Mouse (Mus musculus) hindbrain, embryonic 11.5 days (tissue): ENCODE measurements around the gene Aoc1. TPM values are rescaled to one million over a fixed set of nuclear protein-coding genes. Genes with fewer than 3 reads are reported as not detected.

ENCODE experiments used
- ATAC-seq: fragments of 200-750 bp; cut with Nextera tagmentation; 2 replicates; pipeline ENCODE4 v1.8.0; 2017; ENCODE audit warnings: mild to moderate bottlenecking, moderate TSS enrichment, moderate library complexity; ENCODE audit not compliant: low FRiP score
- DNase-seq: peaks from one replicate; pipeline ENCODE4 v3.0.0-alpha.2; 2015; ENCODE audit warnings: low spot score
- H3K27ac ChIP-seq: fragments of 300-500 bp; sonication (generic); 2 replicates; pipeline ENCODE4 v1.5.1; 2014; ENCODE audit warnings: mild to moderate bottlenecking, low read depth, low read length
- H3K27me3 ChIP-seq: fragments of 300-500 bp; sonication (generic); 2 replicates; pipeline ENCODE4 v1.6.1; 2014; ENCODE audit warnings: mild to moderate bottlenecking, low read length, moderate library complexity, mixed read lengths; ENCODE audit not compliant: control insufficient read depth, insufficient read depth
- H3K36me3 ChIP-seq: fragments of 300-500 bp; sonication (generic); 2 replicates; pipeline ENCODE4 v1.6.1; 2014; ENCODE audit warnings: mild to moderate bottlenecking, low read length, moderate library complexity, mixed read lengths; ENCODE audit not compliant: control insufficient read depth, insufficient read depth
- H3K4me1 ChIP-seq: fragments of 300-500 bp; sonication (generic); replicated peaks from 2 replicates; pipeline ENCODE4 v1.6.1; 2014; ENCODE audit warnings: low read length, mixed read lengths; ENCODE audit not compliant: control insufficient read depth, insufficient read depth
- H3K4me2 ChIP-seq: fragments of 300-500 bp; sonication (generic); replicated peaks from 2 replicates; pipeline ENCODE4 v1.6.1; 2014; ENCODE audit warnings: mild to moderate bottlenecking, low read depth, low read length
- H3K4me3 ChIP-seq: fragments of 300-500 bp; sonication (generic); 2 replicates; pipeline ENCODE4 v1.5.1; 2014; ENCODE audit warnings: low read depth, low read length
- H3K9ac ChIP-seq: fragments of 300-500 bp; sonication (generic); 2 replicates; pipeline ENCODE4 v1.6.1; 2014; ENCODE audit warnings: low read depth, low read length
- H3K9me3 ChIP-seq: fragments of 300-500 bp; sonication (generic); 2 replicates; pipeline ENCODE4 v1.6.1; 2016; ENCODE audit warnings: low read length; ENCODE audit not compliant: control insufficient read depth
- WGBS: fragments of 180-500 bp; shearing (Covaris S2); extraction: QIAGEN DNeasy Blood & Tissue Kit; methylation state at CpG from one replicate; pipeline ENCODE4 v1.1.7; 2014; 5-methylcytosine and 5-hydroxymethylcytosine counted together
- polyA plus RNA-seq: library from polyadenylated mRNA; unstranded; fragments of >200 nt; fragmentation: Nextera tagmentation; extraction: Ambion mirVana; gene quantifications from 2 replicates; pipeline ENCODE4 v1.2.1, GENCODE M21; 2014

The Aoc1 gene
- polyA plus RNA-seq, 1 experiment from 2014 or later = not detected

DNA sequence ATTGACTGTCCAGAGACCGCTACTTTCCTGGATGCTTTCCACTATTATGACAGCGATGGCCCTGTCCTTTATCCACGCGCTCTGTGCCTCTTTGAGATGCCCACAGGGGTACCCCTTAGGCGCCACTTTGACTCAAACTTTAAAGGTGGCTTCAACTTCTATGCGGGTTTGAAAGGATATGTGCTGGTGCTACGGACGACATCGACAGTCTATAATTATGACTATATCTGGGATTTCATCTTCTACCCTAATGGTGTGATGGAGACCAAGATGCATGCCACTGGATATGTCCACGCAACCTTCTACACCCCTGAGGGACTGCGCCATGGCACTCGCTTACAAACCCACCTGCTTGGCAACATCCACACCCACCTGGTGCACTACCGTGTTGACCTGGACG is 33.7 kb downstream of the Aoc1 start:
- ATAC-seq = no peak
- Histone ChIP-seq H3K4me3 (no peak overlapping the region), H3K9me3 (no peaks in the 10 kb centered on the region), H3K4me1 (no peaks in the 10 kb centered on the region), H3K4me2 (no peak overlapping the region), H3K9ac (no peak overlapping the region), H3K27me3 (no peaks in the 10 kb centered on the region), H3K27ac (no peak overlapping the region), H3K36me3 (no peaks in the 10 kb centered on the region)
- no peak for DNase-seq
- WGBS = 93% methylated on average over 14 of the region's 14 CpGs

DNA sequence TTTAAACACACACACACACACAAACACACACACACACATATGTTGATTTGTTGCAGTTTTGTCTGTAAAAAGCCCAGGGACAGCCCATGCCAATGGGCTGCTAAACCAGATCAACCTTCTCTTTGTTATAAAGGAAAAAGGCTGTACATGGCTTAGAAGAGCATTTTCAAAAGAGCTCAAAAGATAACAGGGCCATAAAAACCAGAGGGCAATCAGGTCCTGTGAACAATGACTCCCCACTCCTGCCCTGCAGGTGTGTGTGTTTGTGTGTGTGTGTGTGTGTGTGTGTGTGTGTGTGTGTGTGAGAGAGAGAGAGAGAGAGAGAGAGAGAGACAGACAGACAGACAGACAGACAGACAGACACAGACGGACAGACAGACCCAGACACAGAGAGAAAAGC is 36.5 kb downstream of the Aoc1 start:
- Histone ChIP-seq H3K4me3 (no peak overlapping the region), H3K4me1 (no peaks in the 10 kb centered on the region), H3K9me3 (no peaks in the 10 kb centered on the region), H3K9ac (no peak overlapping the region), H3K27ac (no peak overlapping the region), H3K4me2 (no peak overlapping the region), H3K36me3 (no peaks in the 10 kb centered on the region), H3K27me3 (no peaks in the 10 kb centered on the region)
- DNase-seq = no peak
- WGBS = 84% methylated on average over 1 of the region's 1 CpGs
- ATAC-seq = no peak

DNA sequence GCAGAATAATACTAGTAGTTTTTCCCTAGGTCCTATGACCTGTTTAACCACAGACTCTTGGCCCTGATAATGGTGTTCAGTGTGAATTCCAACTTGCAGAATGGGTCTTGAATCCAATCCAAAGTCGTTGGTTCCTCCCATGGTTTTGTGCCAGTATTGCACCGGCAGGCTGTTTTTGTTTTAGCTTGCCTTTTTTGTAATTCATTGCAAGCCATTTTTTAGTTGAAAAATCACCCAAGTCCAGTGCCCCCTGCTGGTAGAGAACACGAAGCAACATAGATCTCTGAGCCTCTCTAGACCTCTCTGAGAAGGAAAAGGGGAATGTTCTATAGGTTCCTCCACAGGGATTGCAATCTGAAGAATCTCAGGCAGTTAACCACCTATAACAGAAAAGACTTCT is 39.3 kb downstream of the Aoc1 start:
- ATAC-seq (no peak), DNase-seq (peak; percentile 43)
- WGBS = 42% methylated on average over 3 of the region's 3 CpGs
- Histone ChIP-seq H3K4me2 (no peak overlapping the region), H3K36me3 (no peaks in the 10 kb centered on the region), H3K9me3 (no peaks in the 10 kb centered on the region), H3K4me3 (no peak overlapping the region), H3K4me1 (no peaks in the 10 kb centered on the region), H3K9ac (no peak overlapping the region), H3K27ac (no peak overlapping the region), H3K27me3 (no peaks in the 10 kb centered on the region)

DNA sequence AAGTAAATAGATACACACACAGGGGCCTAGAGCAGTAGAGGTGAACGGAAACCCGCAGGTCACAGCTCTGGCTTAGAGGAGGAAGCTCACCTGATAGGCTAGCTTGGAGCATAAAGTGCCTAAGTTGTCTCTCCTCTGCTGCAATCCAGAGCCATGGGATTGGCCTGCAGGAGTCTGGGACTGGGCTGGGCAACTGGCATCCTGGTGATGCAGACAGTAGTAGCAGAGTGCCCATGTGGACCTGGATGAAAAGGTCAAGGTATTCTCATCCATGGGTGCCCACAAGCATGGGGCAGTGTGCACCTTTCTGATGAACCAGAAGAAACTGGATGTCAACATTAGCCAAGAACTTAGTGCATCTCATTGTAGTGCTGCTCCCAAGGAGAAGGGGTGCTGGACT is 40.9 kb downstream of the Aoc1 start:
- ATAC-seq (no peak), DNase-seq (no peak)
- Histone ChIP-seq H3K9me3 (no peaks in the 10 kb centered on the region), H3K27me3 (no peaks in the 10 kb centered on the region), H3K4me3 (no peak overlapping the region), H3K27ac (no peak overlapping the region), H3K36me3 (no peaks in the 10 kb centered on the region), H3K4me1 (no peaks in the 10 kb centered on the region), H3K9ac (no peak overlapping the region), H3K4me2 (no peak overlapping the region)
- 93% methylated on average over 2 of the region's 2 CpGs for WGBS

DNA sequence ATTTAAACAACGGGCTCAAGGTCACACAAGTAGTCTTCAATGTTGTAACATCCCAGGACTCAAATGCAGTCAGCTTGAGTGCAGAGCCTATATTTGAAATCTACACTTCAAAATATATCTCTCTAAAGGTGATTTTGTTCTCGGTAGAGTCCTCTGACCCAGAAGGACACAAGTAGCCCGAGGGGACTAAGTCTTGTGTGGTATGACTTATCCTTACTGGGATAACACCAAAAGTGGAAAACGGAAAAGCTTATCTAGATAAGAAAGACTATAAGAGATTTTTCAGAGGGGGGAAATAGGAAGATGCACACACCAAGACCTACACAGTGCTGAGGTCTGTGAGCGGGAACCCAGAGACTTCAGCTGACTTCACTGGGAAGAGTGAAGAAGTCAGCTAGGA is 56.9 kb downstream of the Aoc1 start, which contains the start of gene 1600015I10Rik:
1600015I10Rik (plus strand) TSS at position 301 of the 400 bp plus-strand sequence.
- Histone ChIP-seq H3K4me2 (no peak within 1 kb of the TSS), H3K9me3 (no peaks in the 10 kb centered on the region), H3K9ac (no peak within 1 kb of the TSS), H3K4me3 (no peak within 1 kb of the TSS), H3K4me1 (no peaks in the 10 kb centered on the region), H3K27ac (no peak within 1 kb of the TSS), H3K36me3 (no peaks in the 10 kb centered on the region), H3K27me3 (no peaks in the 10 kb centered on the region)
- DNase-seq (no peak), ATAC-seq (no peak)
- WGBS = 95% methylated on average over 5 of the region's 5 CpGs

DNA sequence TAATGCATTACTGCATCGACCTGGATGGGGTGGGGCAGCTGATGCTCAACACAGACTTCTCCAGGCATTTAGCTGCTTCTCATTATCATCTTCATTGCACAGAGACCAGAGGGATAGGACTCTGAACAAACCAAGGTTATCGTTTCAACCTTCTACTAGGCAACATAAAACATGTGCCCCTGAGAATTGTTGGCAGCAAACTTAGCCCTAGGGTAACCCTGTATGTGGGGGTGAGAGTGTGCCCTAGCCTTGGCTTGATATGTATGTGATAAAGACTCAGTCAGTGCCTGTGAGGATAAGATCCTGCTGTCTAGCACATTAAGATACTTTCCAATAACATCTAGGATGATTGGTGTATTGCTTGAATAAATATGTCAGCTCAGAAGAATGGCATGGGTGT is 76.9 kb downstream of the Aoc1 start:
- H3K4me3 ChIP-seq = no peak overlapping the region
- ATAC-seq (no peak), DNase-seq (no peak)
- H3K4me2 ChIP-seq = no peak overlapping the region
- WGBS = 82% methylated on average over 2 of the region's 2 CpGs
- no peak overlapping the region for H3K9ac ChIP-seq
- no peaks in the 10 kb centered on the region for H3K27me3 ChIP-seq
- no peak overlapping the region for H3K27ac ChIP-seq
- H3K9me3 ChIP-seq = no peaks in the 10 kb centered on the region
- no peaks in the 10 kb centered on the region for H3K4me1 ChIP-seq
- H3K36me3 ChIP-seq = no peaks in the 10 kb centered on the region

DNA sequence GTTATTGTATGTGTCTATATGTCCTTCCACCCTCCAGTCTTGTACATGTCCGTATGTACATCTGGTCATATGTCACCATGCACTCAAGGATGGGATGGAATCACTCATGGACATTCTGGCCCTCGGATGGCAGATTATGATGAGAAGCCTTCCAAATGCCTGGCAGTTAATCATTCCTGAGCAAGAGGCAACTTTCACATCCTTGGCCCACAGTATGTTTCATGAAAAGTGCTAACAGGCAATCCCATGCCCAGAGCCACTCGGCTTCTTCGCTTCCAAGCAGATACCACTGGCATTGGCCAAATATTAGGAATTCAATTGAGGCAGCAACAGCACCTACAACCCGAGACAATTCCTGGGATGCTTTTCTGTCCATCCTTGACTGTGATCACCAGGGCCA is 78.0 kb downstream of the Aoc1 start:
- Histone ChIP-seq H3K4me1 (no peaks in the 10 kb centered on the region), H3K27ac (no peak overlapping the region), H3K27me3 (no peaks in the 10 kb centered on the region), H3K4me2 (no peak overlapping the region), H3K9me3 (no peaks in the 10 kb centered on the region), H3K9ac (no peak overlapping the region), H3K36me3 (no peaks in the 10 kb centered on the region), H3K4me3 (no peak overlapping the region)
- DNase-seq = no peak
- 88% methylated on average over 5 of the region's 5 CpGs for WGBS
- no peak for ATAC-seq

DNA sequence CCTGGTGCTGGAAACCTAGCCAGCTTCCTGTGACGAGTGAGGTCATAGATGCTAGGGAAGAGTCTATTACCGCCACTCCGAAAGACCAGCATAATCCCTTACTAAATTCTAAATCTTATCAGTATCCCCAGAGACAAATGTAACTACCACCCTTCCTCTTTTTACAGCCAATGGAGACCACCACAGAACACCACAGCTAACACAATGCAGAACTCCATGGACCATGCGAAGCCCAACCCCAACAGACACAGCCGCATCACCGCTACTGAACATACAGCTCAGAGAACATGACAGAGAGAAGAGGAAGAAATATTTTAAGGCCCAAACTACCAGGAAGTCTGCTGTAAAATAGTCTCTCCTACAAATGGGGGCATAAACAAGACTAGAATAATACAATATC is 78.9 kb downstream of the Aoc1 start:
- no peaks in the 10 kb centered on the region for H3K36me3 ChIP-seq
- no peak overlapping the region for H3K27ac ChIP-seq
- H3K4me1 ChIP-seq = no peaks in the 10 kb centered on the region
- ATAC-seq (no peak), DNase-seq (no peak)
- no peaks in the 10 kb centered on the region for H3K9me3 ChIP-seq
- WGBS = 91% methylated on average over 6 of the region's 6 CpGs
- H3K4me2 ChIP-seq = no peak overlapping the region
- no peaks in the 10 kb centered on the region for H3K27me3 ChIP-seq
- no peak overlapping the region for H3K9ac ChIP-seq
- H3K4me3 ChIP-seq = no peak overlapping the region

DNA sequence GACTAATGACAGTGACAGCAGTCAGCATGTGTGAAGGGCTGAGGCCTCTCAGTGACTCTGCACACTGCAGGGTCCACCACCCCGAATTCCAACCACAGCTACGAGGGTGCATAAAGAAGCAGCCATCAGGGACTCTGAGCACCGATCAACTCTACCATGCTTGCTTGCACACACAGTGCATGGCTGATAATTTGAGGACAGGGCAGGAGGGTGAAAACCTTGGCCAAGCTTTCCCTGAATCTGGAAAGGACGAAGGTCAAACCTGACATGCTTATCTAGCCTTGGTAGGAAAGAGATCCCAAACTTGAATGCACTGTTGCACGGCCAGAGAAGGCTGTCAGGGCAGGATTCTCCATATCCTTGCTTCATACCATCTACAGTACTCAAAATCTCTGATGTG is 80.5 kb downstream of the Aoc1 start:
- 87% methylated on average over 5 of the region's 5 CpGs for WGBS
- no peak overlapping the region for H3K4me3 ChIP-seq
- H3K27me3 ChIP-seq = no peaks in the 10 kb centered on the region
- no peaks in the 10 kb centered on the region for H3K9me3 ChIP-seq
- ATAC-seq = no peak
- H3K4me1 ChIP-seq = no peaks in the 10 kb centered on the region
- no peak for DNase-seq
- H3K36me3 ChIP-seq = no peaks in the 10 kb centered on the region
- no peak overlapping the region for H3K4me2 ChIP-seq
- no peak overlapping the region for H3K9ac ChIP-seq
- H3K27ac ChIP-seq = no peak overlapping the region
